Mouse (Mus musculus): Measurements from ENCODE around the gene Tagap1. TPM values are rescaled to one million over a fixed set of nuclear protein-coding genes. Genes with fewer than 3 reads are reported as not detected.
A peak's percentile ranks its signal among the peaks of the same experiment; 100 is the strongest.
"Not testable (repeated sequence)": the region's sequence is repeated elsewhere in the genome, so short reads cannot be mapped to it uniquely, and the experiment has no call there.

The Tagap1 gene
- 10 to 100 TPM; 21.3 to 27.7 (median 24.9) TPM for total RNA-seq (2022)

DNA sequence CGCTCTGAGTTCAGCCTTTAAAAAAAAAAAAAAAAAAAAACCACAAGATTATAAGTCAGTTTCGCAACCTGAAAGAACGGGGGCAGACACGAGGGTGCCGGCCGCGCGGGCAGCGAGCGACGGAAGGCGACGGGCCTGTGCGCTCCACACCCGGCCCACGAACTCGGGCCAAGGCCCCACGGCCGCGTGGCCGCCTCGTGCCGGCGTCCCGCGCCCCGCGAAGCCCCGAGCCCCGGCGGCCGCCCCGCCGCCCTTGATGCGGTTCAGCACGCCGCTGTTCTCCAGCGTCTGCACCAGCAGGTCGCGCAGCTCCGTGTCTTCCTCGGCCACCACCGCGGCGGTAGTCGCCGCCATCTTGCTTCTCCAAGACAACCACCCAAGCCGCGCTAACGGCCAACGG is at the start of gene Tagap1:
Tagap1 (minus strand) TSS at position 381 of the 400 bp plus-strand sequence.
- peak; percentile 48 for DNase-seq

DNA sequence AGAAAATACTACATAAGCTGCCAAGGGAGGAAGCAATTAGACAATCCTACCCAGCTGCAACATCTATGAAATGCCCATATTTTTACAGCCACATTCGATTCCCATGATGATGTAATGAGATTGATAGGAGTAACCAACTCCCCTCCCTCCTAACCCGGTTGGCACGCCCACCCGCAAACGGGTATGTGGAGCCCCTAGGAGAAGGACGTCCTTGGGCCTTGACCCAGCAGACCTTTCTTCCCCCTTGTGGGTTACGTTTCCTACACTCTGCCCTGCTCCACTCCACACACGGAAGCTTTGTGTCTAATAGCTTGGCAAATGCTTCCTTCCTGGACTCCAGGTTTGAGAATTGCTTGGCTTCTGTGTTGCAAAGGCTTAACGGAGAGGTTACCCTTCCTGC is 48.9 kb upstream of the Tagap1 start:
- DNase-seq, result not testable (repeated sequence)

DNA sequence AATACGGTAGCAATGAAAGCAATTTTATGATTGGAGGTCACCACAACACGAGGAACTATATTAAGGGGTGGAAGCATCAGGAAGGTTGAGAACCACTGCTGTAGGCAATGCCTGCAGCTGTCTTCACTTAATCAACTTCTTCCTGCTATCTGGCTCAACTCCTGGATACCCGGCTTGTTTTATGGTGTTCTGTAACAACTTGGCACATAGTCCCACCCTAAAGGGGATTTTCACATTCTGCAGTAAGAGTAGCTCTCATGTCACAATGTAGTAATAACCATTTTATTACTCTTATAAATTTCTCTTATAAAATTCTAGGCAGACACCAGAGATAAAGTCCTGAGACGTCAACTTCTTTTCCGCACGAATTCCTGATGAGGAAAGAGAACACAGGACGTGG is 48.5 kb upstream of the Tagap1 start:
- not testable (repeated sequence) for DNase-seq

DNA sequence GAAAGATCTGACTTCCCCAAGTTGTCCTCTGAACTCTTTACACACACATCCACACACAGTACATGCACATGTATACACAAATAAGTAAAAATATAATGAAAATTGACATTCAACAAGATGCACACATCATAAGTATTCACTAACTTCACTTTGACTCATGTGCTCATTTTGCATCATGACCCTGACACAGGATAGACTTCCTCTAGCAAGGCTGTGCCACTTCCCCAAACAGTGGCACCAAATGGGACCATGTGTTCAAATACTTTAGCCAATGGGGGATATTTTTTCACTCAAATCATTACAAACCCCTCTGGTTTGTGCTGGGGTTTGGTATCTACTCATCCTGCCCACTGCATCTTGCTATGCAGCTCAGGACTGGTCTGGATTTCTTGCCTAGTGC is 47.9 kb upstream of the Tagap1 start:
- DNase-seq, result not testable (repeated sequence)

- DNase-seq, result not testable (repeated sequence)
These were observed 44.7 kb upstream of the Tagap1 start for GRCm38 (mm10) chr17:7005646-7006045.

DNA sequence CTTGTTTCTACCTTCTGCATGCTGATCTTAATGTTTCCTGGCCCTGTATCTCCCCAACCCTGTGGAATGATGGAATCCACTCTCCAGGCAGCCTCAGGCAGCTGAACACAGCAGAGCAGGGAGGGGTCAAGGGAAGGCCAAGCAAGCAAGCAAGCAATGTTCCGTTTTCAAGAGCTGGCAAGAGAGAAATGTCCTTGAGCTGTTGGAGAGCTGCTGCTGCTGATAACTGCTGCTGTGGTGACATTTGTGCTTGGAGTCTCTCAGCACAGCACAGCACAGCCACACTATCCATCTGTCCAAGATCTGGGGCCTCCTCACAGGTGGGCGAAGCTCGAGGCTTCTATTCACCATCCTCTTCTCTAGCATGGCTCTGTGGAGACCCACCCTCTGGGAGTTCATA is 42.4 kb upstream of the Tagap1 start:
- not testable (repeated sequence) for DNase-seq

DNA sequence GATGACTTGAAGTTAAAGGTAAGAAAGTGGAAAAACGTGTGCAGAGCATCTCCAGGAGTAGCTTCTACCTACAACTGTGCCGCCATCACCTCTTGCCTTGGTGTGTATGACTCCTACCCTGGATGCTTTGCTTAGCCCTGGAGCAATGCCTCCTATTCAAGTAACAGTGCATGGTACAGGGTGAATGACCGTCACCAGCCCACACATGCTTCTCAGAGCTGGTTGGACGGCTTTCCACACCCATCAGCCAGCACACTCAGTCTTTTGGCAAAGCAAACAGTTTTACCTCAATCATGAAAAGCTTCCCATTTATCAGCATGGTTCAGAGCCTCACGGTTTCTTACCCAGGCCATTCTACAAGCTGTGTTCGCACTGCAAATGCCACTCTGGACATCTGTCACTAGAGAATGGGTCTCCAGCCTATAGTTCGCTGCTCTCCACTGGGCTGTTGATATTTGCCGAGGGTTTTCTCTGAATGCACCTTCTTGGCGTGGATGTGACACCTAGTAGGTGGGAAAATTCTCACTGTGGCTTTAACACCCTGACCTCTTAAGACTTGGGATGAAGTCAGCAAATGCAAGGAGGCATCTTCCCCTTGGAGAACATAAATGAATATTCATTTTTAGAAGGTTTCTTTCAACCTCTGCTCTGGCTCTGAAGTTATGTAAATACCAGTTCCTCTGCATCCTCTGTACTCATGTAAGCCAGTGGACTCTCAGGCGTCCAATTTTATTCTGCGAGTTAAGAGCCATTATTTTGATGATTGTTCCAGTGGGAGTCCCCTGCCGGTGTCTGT is 41.0 kb upstream of the Tagap1 start:
- DNase-seq, result not testable (repeated sequence)

DNA sequence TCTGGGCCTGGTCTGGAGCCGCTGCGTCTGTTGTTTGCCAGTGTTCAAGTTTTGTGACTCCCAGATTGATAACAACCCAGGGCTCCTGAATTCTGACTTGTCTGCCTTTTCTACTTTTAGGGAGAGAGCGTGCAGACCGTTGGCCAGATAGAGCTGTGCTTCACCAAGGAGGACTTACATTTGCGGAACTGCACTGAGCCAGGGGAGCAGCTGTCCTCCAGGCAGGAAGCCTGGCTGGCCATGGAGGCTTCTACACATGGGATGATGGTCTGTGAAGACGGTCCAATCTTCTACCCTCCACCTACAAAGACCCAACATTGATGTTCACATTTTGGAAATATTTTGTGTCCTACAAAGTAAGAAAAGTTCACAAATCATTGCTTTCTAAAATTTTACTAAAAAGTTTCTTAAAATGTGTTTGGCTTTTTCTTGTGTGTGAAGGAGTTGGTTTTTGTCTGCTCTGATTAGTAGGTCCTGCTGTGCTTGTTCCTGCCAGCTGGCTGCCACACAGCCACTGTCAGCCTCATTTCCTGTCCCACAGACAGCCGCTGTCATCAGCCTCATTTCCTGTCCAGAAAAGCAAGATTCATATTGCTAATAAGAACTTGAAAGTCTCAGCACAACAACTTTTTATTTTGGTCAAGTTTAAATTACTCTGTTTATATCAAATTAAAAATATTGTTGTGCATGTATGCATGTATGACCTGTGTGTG is 37.0 kb upstream of the Tagap1 start:
- DNase-seq, result not testable (repeated sequence)

DNA sequence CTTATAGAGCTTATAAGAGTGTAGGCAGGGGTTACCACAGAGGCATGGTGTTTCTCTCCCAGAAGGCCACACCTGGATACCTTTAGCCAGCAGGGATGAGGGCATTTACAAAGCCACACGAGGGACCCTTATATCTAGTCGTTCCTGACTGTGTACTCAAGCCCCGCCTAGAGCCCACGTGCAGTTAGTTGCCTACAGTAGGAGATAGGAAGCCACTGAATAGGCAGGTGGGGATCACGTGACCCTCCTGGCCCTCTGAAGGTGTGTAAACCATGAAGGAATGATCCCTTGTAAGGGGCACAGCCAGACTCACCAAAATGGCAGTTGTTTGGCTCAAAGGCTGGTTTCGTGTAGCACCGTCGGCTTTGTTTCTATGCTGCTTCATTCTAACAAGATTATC is 35.9 kb upstream of the Tagap1 start:
- not testable (repeated sequence) for DNase-seq

- DNase-seq, result not testable (repeated sequence)
These were observed 34.5 kb upstream of the Tagap1 start for GRCm38 (mm10) chr17:6995504-6995903.

DNA sequence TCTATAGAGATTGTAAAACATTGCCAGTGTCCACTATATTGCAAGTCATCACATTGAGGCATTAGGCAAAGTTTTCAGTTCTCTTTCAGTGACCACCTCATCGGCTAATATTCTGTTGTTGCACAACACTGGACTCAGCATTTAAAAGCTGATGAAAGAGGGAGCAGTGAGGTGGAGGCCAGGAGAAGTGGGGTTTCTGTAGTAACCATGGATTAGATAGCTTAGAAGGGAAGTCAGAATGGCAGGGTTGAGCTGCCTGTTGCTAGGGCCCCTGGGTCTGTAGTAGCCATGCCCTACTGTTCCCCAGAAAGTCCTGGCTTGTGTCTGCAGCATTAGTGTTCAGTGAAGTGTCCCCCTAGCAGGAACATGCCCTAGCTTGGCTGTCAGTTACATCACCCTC is 25.2 kb upstream of the Tagap1 start:
- DNase-seq, result not testable (repeated sequence)

DNA sequence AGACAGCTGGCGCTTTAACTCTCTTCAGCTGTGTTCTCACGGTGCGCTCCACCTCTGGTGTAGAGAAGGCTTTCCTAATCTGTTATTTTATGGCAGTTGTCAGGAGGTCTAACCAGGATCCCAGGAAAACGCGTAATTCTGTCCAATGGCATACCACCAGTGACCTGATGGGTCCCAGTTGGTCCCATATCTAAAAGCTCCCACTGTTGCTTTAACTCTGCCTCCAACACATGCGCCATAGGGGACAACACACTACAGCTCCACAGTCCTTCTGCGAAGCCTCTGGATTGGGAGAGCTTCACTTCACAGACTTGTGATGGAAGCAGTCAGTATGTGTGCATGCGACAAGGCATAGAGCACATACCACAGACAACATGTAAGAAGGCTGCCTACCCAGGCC is 19.2 kb upstream of the Tagap1 start:
- DNase-seq, result not testable (repeated sequence)

- not testable (repeated sequence) for DNase-seq
These were observed 18.4 kb upstream of the Tagap1 start for GRCm38 (mm10) chr17:6979380-6979779.

DNA sequence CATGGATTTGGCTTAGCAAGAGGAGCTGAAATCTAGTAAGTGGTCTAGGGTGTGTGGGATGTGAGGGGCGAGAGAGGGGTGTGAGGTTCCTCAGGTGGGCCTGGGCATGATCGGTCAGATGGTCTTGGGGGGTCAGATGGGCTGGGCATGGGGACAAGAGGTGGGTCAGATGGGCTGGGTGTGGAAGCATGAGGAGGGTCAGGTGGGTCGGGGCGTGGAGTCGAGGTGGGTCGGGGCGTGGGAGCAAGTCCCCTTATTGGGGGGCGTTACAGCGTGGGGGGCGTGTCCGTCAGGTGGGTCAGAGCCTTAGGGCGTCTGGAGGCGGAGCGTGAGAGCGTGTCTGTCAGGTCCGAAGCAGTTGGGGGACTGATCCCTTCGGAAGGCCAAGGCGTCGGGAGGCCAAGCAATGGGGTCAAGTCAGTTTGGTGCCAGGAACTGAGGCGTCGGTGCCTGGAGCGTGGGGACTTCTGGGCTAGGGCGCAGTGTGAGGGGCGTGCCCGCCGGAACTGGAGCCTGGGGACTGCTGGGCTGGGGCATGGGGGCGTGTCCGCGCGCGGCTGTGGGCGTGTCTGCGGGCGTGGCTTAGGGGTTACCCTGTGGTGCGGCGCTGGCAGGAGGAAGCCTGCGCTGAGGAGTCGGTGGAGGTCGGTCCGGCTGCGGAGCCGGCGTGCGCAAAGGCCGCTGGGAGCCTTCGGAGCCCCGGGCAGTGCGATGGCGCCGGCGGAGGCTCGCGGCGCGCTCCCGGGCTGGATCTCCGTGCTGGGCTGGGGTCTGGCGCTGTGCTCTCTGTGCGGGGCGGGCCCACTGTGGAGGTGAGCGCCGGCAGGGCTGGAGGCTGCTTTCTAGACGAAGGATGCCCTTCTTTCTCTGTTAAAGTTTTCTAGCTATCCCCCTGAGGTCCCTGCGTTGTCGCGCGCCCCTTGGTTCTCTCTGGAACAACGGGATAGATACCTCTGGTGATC is 17.6 kb upstream of the Tagap1 start, which contains the start of gene Gm49721:
Gm49721 (plus strand) TSS at position 618 of the 962 bp plus-strand sequence.
- DNase-seq, result peak; percentile 77

DNA sequence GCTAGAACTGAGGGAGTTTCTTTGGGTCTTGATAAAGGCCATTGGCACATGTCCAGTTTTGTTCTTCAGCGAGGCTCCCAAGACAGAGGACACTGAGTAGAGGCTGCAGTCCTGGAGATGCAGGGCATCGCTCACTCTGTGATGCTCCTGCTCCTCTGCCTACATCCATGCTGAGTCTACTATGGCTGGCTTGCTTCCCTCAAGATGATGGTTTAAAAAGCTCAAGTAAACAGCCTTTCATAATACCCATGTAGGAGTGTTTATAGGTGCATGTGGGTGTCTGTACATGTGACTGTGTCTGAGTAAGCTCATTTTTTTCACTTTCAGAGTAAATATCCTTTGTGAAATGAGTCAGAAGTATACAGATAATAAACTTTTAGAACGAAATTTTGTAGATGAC is 14.0 kb upstream of the Tagap1 start:
- DNase-seq, result not testable (repeated sequence)

- not testable (repeated sequence) for DNase-seq
These were observed 12.0 kb upstream of the Tagap1 start for GRCm38 (mm10) chr17:6972836-6973396.

- not testable (repeated sequence) for DNase-seq
These were observed 10.3 kb upstream of the Tagap1 start for GRCm38 (mm10) chr17:6971238-6971637.

- DNase-seq, result not testable (repeated sequence)
These were observed 9.4 kb upstream of the Tagap1 start, which contains the start of gene Rnaset2b for GRCm38 (mm10) chr17:6970334-6970733. TSS of gene Rnaset2b (plus strand) at chr17:6970634.

DNA sequence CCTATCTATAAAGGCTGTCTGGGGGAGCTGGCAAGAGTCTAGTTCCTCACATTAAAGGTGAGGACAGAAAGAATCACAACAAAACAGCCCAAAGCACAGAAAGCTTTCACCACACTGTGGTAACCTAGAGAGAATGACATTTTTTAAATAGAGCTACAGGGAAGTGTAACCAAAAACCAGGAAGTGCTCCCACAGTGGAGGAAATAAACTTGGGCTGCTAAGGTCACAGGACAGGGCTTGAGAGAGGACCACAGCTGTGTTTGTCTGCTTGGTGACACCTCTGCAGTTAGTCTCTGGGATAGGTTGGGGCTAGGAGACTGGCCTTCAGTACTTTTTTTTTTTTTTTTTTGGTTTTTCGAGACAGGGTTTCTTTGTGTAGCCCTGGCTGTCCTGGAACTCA is 6.7 kb upstream of the Tagap1 start:
- DNase-seq, result not testable (repeated sequence)

GRCm38 (mm10) chr17:6965364-6965763 is 4.4 kb upstream of the Tagap1 start:
- not testable (repeated sequence) for DNase-seq

- DNase-seq, result not testable (repeated sequence)
These were observed 2.0 kb upstream of the Tagap1 start for GRCm38 (mm10) chr17:6962936-6963335.

GRCm38 (mm10) chr17:6962339-6962738 is 1.4 kb upstream of the Tagap1 start:
- not testable (repeated sequence) for DNase-seq

All from adrenal gland, adult 8-10 months (tissue).